Mouse (Mus musculus): ENCODE data around the gene Rara. TPM values are rescaled to one million over a fixed set of nuclear protein-coding genes. Genes with fewer than 3 reads are reported as not detected.

The Rara gene
- total RNA-seq, 2 experiments from 2014 or later = 16.2 to 16.7 TPM

GRCm38 (mm10) chr11:98937410-98937913 lies 9.8 kb downstream of the Rara start:
- DNase-seq (ENCODE audit: low spot score in 2 of 2) = peak; percentile 82 to 84

DNA sequence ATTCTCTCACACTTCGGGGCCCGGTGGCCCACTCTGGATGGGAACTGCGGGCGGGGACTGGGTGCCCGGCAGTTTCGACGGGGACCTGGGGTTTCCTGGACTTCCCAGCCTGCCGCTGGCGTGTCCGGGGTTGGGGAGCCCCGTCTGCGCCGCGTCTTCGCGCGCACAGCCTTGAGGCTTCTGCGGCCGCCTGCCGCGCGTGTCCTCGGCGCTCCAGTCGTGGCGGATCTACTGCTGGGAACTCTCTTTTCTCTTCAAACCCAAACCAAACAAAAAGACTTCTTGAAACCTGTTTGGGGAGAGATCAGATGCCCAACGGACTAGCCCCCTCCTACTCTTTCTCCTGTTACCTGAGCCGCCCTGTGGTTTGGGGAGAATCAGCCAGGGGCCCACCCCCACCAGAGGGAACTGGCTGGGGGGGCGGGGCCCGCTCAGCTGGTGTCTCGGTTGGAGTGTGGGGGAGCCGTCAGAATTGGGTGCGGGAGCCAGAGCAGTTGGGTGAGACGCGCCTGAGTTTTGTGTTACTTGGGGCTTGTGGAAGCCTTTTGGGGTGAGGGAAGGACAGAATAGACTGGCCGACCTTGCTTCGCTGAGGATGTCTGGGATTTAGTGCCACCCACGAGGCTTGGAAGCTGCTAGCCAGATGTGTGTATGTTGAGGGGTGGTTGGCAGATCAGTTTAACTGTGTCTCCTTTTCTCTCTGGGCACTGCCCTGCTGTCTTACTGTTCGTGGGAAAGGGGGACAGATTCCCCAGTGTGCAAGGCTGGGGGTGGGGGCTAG lies 10.5 kb downstream of the Rara start:
- peak; percentile 61 to 67 for DNase-seq (ENCODE audit: low spot score in 2 of 2)

DNA sequence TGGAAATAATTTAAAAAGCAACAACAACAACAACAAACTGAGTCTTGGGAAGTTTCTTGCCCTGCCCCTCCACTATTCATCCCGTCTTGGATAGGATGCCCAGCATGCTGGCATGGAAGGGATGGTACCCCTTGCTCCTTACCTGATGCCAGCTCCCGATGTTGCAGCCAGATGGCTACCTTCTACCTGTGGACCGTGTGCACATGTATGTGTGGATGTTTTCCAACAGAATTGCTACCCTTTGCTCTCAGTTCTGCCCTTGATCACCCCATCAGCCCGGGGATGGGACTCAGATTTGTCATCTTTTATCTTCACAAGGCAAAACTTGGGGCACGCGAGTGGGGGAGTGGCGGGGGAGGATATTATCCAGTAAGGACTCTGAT lies 11.1 kb downstream of the Rara start:
- DNase-seq (ENCODE audit: low spot score in 2 of 2) = peak in 1 of 2 experiments; percentile 8

DNA sequence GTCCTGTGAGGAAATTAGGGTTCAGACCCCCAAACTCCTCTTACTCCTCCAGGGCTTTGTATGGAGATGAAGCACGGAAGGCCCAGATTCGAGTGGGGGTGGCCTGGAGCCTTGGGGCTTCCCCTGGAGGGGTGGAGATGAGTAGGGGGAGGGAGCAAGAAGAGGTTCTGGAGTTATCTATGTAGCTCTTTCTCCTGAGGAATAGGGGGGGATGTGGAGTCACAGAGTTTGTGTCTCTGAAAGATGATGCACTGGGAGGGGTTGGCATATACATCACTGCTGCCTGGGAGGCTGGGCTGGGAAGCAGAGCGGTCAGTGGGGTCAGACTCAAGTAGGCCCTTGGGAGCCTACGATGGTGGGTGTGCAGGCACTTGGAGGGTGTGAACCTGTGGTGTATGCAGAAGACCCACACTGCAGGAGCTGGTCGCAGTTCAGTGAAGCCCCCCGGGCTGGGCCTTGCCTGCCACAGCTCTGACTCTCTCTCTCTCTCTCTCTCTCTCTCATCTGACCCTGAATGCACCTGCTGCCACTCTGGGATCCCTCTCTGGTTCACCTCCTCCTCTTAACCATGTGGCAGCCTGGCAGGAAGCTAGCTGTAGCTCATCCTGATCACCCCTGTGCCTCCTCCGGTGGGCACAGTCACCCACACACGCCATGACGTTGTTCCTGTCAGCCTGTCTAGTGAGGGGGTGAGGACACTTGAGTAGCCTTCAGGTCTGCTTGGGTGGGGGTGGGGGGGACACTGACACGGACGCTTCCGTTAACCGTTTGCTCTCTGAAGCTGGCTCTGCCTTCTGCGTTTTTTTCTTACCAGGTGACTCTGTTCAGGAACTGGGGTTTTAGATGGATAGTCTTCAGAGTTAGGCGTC lies 11.7 kb downstream of the Rara start:
- DNase-seq (ENCODE audit: low spot score in 2 of 2) = peak in 1 of 2 experiments; percentile 6

DNA sequence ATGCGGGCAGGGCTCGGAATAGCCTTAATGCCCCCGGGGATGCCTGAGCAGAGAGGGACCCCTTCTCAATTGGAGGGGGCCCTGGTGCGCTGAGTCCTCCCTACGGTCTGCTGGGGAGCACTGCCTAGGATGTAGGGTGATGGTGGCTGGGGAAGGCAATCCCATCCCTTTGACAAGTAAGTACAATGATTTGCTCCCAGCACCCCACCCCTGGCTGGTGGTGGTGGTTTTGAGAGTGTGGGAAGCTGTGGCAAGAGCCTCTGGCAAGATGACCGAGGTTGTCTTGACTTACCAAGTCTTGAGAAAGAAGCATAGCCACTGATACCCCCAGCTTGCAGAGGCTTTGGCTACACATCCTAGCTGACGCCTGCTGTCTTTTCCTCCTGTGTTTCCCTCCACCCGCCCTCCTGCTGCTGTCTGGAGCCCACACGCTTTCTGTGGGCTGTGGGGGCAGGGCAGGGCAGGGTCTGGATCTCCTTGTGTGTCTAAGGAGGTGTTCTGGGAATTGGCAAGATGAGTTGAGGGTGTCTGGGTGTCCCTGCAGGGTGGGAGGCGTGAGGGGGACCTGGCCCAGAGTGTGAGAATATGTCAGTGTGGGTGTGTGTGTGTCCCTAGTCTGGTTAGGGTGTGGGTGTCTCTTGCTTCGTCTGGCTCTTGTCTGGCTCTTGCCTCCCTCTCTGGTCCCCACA lies 12.5 kb downstream of the Rara start:
- peak in 1 of 2 experiments; percentile 6 for DNase-seq (ENCODE audit: low spot score in 2 of 2)

- no peak for DNase-seq (ENCODE audit: low spot score in 2 of 2)
Observed at GRCm38 (mm10) chr11:98940776-98941175, 13.2 kb downstream of the Rara start.

DNA sequence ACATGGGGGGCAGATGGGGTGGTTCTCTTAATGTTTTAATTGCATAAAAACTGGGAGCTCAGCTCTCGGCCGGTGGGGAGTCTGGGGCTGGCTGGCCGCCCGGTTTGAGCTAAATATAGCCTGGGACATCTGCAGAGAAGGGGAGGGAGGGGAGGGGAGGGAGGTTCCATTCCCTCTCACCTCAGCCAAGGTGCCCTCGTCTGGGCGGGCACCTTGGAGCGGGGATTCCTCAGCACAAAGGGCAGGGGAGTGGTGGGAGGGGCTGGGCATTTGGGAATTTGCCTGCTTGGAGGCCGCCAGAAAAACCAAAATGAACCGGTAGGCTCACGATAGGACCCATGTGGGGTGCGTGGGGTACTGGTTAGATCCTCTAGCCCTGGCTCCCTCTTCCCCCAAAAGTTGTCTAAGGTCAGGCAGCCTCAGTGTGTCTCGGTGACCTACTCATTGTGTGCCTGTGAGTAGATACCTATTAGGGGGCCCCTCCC lies 13.8 kb downstream of the Rara start:
- DNase-seq (ENCODE audit: low spot score in 2 of 2) = peak in 1 of 2 experiments; percentile 57

DNA sequence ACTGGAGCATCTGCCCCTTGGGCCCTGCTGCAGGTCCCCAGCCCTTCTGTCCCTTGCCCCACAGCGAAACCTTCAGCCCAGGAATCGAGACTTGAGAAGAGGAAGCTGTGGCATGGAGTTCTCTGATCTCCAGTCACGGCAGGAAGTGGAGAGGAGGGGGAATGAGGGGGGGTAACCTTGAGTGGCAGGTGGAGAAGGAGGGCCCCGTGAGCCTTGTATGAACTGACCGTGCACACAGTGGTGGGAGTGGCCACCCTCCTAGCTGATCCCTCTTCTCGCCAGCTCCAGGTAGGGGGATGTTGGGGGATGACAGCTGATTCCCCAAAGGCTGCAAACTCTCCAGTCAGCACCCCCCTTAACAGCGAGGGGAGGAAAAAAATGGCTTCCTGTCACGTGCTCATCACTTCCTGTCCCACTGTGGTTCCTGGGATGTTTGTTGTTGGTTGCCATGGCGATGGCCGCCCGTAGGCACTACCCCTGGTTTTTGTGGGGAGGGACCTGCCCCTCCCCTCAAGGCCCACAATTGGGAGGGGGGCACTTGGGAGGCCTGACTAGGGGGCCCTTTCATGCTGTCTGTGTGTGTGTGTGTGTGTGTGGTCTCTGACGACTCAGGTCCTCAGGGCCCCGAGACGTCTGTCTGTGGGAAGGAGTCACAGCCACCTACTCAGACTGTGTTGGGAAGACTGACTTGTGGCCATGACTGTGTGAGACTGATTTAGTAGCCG lies 14.4 kb downstream of the Rara start:
- peak in 1 of 2 experiments; percentile 61 for DNase-seq (ENCODE audit: low spot score in 2 of 2)

DNA sequence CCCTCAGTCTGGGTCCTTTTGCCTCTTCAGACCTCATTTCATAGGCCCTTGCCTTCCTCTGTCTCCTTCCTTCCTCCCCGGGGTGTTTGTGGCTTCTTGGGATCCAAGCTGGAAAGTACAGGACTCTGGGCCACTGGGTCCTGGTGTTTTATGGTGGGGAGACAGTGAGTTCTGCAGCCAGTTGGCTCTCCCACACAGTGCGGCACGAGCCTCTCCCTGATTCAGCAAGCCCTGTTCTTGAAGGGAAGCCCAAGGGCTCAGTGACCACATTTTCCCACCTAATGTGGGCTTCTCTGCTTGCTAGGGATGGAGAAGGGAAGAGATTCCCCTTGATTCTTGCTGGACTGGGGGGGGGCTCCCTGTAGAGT lies 14.9 kb downstream of the Rara start:
- peak in 1 of 2 experiments; percentile 37 for DNase-seq (ENCODE audit: low spot score in 2 of 2)

DNA sequence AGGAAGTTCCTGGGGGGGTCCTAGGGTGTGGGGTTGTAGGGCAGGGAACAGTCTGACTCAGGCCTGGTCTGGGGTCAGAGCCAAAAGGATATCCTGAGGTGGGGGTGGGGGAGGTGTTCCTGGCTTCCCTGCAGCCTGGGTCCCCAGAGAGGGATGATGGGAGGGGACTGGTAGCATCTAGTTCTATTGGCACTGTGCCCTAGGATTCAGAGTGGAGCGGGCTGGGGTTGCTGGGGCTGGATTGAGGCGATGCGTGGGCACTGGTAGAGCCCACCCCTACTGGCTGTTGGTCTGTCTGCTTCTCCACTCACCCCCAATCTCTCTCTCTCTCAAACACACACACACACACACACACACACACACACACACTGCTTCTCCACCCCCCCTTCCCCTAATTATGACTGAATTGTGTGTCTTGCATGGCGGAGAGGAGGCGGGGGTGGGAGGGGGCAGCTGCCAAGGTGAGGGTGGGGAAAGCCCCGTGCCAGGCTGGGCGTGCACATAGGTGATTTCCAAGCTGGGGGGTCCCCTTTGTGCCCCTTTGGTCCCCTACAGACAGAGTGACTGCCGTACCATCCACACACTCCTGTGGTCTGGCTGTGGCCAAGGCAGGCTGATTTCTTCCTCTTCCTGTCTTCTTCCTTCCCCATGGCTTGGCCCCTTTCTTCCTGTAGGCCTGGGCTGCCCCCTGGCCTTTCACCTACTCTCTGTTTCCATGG lies 15.5 kb downstream of the Rara start:
- DNase-seq (ENCODE audit: low spot score in 2 of 2) = peak in 1 of 2 experiments; percentile 32

DNA sequence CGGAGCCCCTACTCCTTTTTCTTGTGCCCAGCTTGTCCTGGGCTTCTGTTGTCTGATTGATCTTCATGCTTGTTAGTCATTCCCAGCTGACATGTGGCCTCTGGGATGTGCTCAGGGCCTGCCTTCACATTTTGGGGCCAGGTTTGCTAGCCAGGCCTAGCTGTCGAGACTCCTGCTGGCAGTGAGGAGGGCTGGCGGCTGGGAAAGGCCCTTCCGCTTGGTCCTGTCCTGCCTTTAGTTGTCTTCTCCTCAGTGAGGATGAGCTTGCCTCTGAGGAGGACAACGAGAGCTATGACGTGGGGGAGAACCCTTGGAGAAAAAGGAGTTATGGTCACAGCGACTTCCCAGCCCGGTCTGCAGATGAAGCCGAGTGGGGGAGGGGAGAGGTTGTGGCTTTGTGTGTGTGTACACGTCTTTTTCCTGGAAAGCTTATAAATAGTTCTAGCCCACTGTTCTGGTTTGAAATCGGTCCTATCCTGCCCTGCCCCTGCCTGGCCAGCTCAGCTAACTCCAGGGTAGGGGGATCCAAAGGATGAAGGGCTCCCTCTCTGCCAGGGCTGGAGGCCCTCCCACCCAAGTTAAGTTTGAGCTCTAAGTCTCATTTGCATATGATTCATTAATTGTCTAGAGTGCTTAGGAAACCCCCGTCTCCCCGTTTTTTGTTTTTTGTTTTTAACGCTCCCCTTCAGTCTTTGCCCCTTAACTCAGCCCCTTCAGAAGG lies 16.3 kb downstream of the Rara start:
- DNase-seq (ENCODE audit: low spot score in 2 of 2) = peak in 1 of 2 experiments; percentile 33

- DNase-seq (ENCODE audit: low spot score in 2 of 2) = no peak
Observed at GRCm38 (mm10) chr11:98944897-98945604, 17.4 kb downstream of the Rara start.

DNA sequence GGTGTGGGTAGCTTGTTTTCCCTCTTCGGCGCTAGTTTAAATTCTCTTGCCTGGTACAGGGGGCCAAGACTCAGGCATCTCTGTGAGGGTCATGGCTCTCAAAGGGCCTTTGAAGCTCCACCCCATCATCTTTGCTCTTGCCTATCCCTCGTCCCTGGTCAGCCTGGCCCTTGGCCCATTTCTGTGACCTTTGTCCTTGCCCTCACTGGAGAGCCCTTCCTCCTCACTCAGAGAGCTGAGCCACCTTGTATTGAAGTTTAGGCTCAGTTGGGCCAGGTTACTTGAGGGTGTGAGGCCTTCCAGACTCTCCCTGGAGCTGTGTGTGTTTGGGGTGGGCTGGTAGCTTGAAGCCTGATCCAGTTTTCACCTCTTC lies 18.0 kb downstream of the Rara start:
- DNase-seq (ENCODE audit: low spot score in 2 of 2) = peak in 1 of 2 experiments; percentile 69

- no peak for DNase-seq (ENCODE audit: low spot score in 2 of 2)
Observed at GRCm38 (mm10) chr11:98947969-98948569, 20.5 kb downstream of the Rara start.

DNA sequence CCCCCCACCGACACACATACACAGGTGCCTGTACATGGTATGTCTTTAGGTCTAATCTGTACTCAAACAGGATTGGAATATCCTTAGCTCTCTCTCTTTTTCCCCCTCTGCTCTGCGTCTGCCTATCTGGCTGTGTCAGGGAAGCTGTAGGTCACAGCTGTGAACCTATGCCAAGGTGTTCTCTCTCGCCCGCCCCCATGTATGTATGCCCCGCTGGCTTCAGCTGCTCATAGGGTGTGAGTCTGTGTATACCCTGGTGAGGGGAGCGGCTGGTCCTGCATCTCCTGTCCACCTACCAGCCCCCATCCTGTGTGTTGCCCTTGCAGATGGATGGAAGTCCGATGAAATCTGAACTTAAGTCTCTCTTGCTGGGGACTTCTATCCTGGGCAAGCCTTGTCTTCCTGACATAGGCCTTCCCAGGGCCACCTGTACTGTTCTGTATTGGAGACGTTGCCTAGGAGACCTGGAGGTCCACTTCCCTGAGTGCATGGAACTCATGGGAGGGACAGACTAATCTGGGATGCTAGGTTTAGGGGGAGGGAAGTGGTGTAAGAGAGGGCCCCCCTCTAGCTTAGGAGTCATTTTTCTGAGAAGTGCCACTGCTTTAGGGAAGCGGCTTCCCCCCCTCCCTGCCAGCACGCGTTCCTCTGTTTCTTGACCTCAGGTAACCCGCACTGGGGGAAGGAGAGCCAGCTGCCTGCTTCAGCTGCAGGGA lies 21.8 kb downstream of the Rara start:
- no peak for DNase-seq (ENCODE audit: low spot score in 2 of 2)

DNA sequence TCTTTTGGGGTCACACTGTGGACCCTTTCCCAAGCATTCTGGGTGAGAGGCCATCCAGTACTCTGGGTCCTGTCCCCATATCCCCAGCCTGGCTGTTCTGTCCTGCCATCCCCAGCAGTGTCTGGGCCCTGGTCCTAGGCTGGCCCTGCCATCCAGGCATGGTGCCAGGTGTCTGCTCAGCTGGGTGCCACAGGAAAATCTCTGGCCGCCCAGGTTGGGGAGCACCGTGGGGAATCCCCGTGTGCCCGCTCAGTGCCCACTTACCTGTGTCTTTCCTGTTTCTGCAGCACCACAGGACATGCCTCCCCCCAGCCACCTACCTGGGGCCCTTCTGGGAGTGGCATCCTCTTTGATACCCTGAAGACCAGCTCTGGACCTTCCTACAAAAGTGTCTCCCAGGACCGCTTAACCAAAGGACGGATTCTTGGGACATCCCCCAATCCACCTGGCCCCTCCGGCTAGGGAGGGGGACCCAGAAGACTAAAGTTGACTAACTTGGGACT lies 22.4 kb downstream of the Rara start:
- DNase-seq (ENCODE audit: low spot score in 2 of 2) = no peak

DNA sequence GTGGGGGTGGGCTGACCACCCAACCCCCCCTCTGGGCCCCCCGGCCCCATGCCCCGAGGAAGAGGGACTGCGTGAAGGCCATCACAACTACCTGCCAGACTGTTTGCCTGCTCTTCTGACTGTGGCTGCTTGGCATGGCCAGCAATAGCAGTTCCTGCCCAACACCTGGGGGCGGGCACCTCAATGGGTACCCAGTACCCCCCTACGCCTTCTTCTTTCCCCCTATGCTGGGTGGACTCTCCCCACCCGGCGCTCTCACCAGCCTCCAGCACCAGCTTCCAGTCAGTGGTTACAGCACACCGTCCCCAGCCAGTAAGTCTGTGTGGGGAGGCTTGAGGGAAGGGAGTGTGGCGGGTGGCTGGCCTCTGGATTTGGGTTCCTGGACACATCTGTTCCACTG lies 22.9 kb downstream of the Rara start:
- no peak for DNase-seq (ENCODE audit: low spot score in 2 of 2)
